Mouse (Mus musculus) thymus, adult 2 months (tissue): ENCODE results near the gene Abr. TPM values are rescaled to one million over a fixed set of nuclear protein-coding genes. Genes with fewer than 3 reads are reported as not detected.

Experiments
- DNase-seq: peaks from one replicate; pipeline ENCODE4 v3.0.0; 2021
- H3K27ac ChIP-seq: fragments of 200-500 bp; 2 replicates; pipeline ENCODE4 v1.5.1; 2012; ENCODE audit warnings: low read length, control low read depth; ENCODE audit not compliant: control insufficient read depth, insufficient read depth
- H3K27me3 ChIP-seq: fragments of 200-500 bp; 2 replicates; pipeline ENCODE4 v1.6.1; 2012; ENCODE audit warnings: mild to moderate bottlenecking, low read length, moderate library complexity, mixed read lengths; ENCODE audit not compliant: control insufficient read depth, insufficient read depth
- H3K36me3 ChIP-seq: fragments of 200-500 bp; 2 replicates; pipeline ENCODE4 v1.6.1; 2012; ENCODE audit warnings: mild to moderate bottlenecking, low read length, moderate library complexity; ENCODE audit not compliant: control insufficient read depth, insufficient read depth
- H3K4me1 ChIP-seq: fragments of 200-500 bp; replicated peaks from 2 replicates; pipeline ENCODE4 v1.6.1; 2012; ENCODE audit warnings: low read length; ENCODE audit not compliant: control insufficient read depth, insufficient read depth
- H3K4me3 ChIP-seq: fragments of 200-500 bp; 2 replicates; pipeline ENCODE4 v1.5.1; 2012; ENCODE audit warnings: mild to moderate bottlenecking, low read length, control low read depth, moderate library complexity; ENCODE audit not compliant: control insufficient read depth, insufficient read depth
- CTCF ChIP-seq: fragments of 200-500 bp; IDR thresholded peaks from 2 replicates; pipeline ENCODE4 v1.5.1; 2012; ENCODE audit warnings: mild to moderate bottlenecking, control low read depth, low read length, moderate library complexity, borderline replicate concordance; ENCODE audit not compliant: control insufficient read depth, poor library complexity, insufficient read depth; ENCODE audit errors: extremely low read depth
- POLR2A ChIP-seq: fragments of 200-500 bp; IDR thresholded peaks from 2 replicates; pipeline ENCODE4 v1.6.1; 2012; ENCODE audit warnings: mild to moderate bottlenecking, low read length, control low read depth, moderate library complexity; ENCODE audit not compliant: control insufficient read depth, poor library complexity, insufficient read depth; ENCODE audit errors: extremely low read depth
- WGBS: fragments of 180-500 bp; shearing (Covaris S2); methylation state at CpG from one replicate; pipeline ENCODE4 v1.1.7; 2018; 5-methylcytosine and 5-hydroxymethylcytosine counted together
- polyA plus RNA-seq: library from polyadenylated mRNA; depleted of rRNA; stranded (reverse); fragments of >200 nt; gene quantifications from 2 replicates; pipeline ENCODE4 v1.2.3, GENCODE M21; 2012; rRNA removed

Gene Abr
- polyA plus RNA-seq, result 75.0 and 79.8 TPM in 2 replicates

DNA sequence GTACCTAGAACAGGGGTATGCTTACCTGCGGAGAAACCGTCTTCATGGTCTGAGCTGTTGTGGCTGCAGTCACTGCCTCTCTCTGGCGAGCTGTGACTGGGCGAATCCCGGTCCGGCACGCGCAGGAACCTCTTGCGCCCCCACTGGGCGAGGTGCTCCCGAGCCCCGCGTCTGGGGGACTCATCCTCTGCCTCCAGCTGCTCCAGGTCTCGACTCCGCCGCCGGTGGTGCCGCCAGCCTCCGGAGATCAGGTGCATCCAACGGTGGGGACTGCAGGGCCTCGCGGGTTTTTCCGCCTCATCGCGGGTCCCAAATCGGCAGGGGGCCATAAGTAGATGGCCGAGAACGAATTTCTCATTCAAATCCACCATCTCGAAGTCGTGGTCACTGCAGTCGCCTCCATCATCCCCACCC lies at the start of gene Abr:
TSS of gene Abr (minus strand) at position 163 of the 414 bp plus-strand sequence.
- peak; percentile 20 for DNase-seq
- Histone ChIP-seq H3K4me1 (peaks cover 12% of the 10 kb centered on the region; the same call in 1 of the 2 replicates), H3K27me3 (no peaks in the 10 kb centered on the region), H3K27ac (no peak within 1 kb of the TSS), H3K36me3 (no peaks in the 10 kb centered on the region), H3K4me3 (peak within 1 kb of the TSS; percentile 46)
- WGBS, result under 1% methylated on average over 31 of the region's 31 CpGs
- TF ChIP-seq CTCF (0 out of 2 replicates have a peak, but pooled peaks have one; percentile 10), POLR2A (no peak)

DNA sequence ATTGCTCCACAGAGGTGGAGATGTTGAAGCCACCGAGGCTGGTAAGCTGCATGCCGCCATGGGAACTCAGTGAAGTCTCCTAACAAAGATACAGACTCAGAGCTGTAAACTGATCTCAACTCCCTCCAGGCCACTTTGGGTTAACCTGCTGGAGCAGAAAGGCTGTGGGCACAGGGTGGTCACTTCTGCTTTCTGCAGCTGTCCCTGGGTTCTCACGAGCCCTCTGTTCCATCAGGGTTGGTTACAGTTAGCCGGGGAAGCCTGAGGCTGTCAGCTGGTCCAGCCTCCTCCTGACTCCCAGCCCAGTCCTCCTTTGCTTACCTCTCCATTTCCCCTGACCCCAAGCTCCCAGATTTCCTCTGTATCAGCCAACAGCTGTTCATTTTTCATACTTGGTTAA lies 45.7 kb upstream of the Abr start:
- 34% methylated on average over 4 of the region's 4 CpGs for WGBS
- Histone ChIP-seq H3K27ac (no peak overlapping the region), H3K36me3 (no peaks in the 10 kb centered on the region), H3K4me3 (no peak overlapping the region), H3K27me3 (peaks cover 9% of the 10 kb centered on the region), H3K4me1 (no peaks in the 10 kb centered on the region)
- TF ChIP-seq CTCF, result no peak
- TF ChIP-seq POLR2A, result no peak
- no peak for DNase-seq

DNA sequence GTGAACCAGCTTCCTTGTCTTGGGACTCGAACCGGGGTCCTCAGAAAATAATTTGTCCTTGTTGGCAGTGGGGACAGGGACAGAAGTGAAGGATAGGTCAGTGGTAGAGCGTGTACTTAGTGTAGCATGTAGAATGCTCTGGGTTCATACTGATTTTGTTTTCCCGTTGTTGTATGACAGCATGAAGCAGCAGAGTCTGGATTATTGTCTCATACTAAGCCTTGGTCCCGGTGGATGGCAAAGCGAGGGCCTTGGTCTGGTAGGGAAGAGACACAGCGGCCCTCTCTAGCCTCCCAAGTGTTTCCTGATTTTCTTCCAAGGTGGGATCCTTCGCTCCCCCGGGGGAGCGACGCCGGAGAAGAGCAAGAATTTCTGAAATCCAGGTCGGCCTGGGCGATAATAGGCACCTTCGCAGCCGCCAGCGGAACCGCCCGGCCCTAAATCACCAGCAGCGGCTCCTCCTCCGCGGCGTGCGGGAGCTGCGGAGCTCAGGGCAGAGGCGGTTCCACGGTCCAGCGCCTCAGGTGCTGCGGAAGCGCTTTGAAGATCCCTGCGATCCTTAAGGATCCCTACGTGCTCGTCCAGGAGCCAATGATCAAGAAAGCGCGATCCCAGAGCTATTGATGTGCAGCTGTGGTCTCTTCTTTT lies 44.0 kb upstream of the Abr start:
- no peak for DNase-seq
- no peak overlapping the region for H3K27ac ChIP-seq
- H3K4me1 ChIP-seq, result no peaks in the 10 kb centered on the region
- WGBS, result 15% methylated on average over 35 of the region's 35 CpGs
- no peak for TF ChIP-seq POLR2A
- no peak for TF ChIP-seq CTCF
- H3K4me3 ChIP-seq, result no peak overlapping the region
- H3K36me3 ChIP-seq, result no peaks in the 10 kb centered on the region
- H3K27me3 ChIP-seq, result peaks cover 6% of the 10 kb centered on the region

DNA sequence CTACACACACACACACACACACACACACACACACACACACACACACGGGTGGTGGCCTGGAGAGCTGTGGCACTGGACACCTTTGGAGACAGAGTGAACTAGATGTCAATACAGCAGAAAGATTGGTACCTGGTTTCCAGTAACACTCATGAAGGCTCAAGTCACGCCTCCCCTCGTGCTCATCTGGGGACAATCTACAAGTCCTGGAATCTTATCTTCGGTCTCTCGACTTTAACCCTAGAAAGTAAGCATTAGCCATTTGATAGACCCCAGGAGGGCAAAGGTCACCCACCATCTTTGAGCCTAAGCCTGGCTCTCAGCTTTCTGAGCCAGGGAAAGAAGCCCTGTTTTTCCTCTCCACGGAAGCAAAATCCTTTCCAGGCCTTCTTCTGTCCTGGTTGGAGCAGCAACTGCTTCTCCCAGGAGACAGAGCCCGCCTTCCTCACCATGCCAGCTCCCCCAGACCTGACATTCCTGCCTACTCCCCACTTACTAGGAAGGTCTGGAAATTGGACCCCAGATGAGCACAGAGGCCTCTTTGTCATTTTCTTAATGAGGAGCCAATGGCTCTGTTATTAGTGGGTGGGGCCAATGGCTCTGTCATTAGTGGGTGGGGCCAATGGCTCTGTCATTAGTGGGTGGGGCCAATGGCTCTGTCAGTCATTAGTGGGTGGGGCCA lies 39.8 kb upstream of the Abr start:
- no peak for DNase-seq
- H3K27ac ChIP-seq, result no peak overlapping the region
- H3K4me1 ChIP-seq, result no peaks in the 10 kb centered on the region
- TF ChIP-seq CTCF (no peak), POLR2A (no peak)
- H3K27me3 ChIP-seq, result peaks cover 6% of the 10 kb centered on the region
- no peaks in the 10 kb centered on the region for H3K36me3 ChIP-seq
- 89% methylated on average over 7 of the region's 7 CpGs for WGBS
- H3K4me3 ChIP-seq, result no peak overlapping the region

DNA sequence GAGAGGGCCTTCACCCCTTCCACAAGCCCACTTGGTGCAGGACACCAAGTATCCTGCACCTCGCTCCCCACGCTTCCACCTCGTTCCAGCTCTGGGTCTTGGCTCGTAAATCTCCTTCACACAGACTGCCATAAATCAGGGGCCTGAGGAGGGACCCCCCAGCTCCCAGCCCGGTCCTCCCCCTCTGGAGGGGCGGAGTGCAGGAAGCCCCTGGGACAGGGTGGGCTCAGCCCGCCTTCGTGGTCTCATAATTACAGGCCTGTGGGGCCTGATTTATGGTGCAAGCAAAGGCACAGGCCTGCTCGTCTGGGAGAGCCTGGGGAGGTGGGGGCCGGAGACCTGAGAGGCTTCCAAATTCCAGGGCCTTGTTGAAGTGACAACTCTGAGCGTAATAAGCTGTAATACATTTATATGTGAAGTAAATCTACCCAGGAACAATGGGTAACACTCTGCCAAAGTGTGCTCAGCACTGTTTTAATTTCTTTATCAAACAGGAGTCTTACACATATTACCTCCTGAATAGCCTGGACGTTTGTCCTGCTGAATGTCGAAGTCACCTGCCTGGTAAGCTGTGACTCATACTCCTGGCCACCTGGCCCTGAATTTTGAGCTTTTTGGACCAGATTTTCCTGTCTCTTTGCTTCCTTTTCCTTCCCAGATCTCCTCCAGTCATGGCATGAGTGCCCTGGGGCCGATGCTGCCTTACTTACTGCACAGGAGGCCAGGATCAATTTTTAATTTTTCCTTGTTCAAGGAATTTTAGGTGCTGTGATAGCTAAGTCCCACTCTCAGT lies 37.2 kb upstream of the Abr start:
- WGBS, result 82% methylated on average over 14 of the region's 14 CpGs
- Histone ChIP-seq H3K27me3 (no peaks in the 10 kb centered on the region), H3K27ac (no peak overlapping the region), H3K4me1 (no peaks in the 10 kb centered on the region), H3K36me3 (no peaks in the 10 kb centered on the region), H3K4me3 (no peak overlapping the region)
- DNase-seq, result no peak
- TF ChIP-seq CTCF (no peak), POLR2A (no peak)

DNA sequence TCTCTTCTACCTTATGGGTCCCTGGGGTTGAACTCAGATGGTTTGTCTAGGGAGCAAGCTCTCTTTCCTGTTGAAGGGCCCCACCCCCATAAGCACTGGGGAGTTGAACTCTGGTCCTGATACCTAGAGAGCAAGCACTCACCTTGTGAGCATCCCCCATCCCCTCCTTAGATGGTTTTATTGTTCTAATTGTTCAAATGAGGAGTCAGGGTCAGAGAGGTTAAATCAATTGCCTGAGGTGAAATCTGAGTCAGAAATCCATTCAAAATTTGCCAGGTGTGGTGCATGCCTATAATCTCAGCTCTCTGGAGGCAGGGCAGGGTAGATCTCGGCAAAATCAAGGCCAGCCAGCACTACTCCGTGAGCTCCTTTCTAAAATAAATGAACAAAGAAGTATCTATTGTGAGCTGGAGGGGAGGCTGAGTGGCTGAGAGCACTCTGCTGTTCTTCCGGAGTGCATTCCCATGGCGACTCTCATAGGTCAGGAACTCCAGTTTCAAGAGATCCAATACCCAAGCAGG lies 35.4 kb upstream of the Abr start:
- WGBS, result 92% methylated on average over 4 of the region's 4 CpGs

DNA sequence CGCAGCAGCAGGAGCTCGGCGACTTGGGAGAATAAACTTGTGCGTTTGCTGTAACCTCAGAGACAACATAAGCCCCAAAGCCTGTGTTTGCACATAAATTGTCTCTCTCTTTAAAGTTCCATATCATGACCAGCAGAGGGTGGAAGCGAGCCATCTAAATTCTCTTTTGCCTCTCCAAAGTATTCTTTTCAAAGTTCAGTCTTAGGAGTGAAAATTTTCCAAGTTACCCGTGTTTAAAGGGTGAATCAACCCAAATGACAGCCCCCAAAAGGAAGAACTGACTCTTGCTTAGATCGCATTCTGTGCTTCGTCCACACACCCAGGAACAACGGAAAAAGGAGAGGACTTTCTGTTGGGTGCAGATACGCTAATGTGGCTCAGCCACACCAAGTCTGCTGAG lies 33.0 kb upstream of the Abr start:
- H3K4me3 ChIP-seq, result no peak overlapping the region
- H3K27me3 ChIP-seq, result no peaks in the 10 kb centered on the region
- H3K27ac ChIP-seq, result no peak overlapping the region
- peak; percentile 24 for DNase-seq
- 10% methylated on average over 10 of the region's 10 CpGs for WGBS
- no peaks in the 10 kb centered on the region for H3K4me1 ChIP-seq
- no peaks in the 10 kb centered on the region for H3K36me3 ChIP-seq
- TF ChIP-seq CTCF (no peak), POLR2A (no peak)

More for the DNA sequence above, 35.4 kb upstream of the Abr start:
- TF ChIP-seq CTCF (no peak), POLR2A (no peak)
- Histone ChIP-seq H3K4me1 (no peaks in the 10 kb centered on the region), H3K4me3 (no peak overlapping the region), H3K27me3 (no peaks in the 10 kb centered on the region), H3K27ac (no peak overlapping the region), H3K36me3 (no peaks in the 10 kb centered on the region)
- DNase-seq, result no peak
